Mouse (Mus musculus) cerebellum, adult 2 months (tissue): ENCODE results near the gene Gm14226. TPM values are rescaled to one million over a fixed set of nuclear protein-coding genes. Genes with fewer than 3 reads are reported as not detected.
A peak's percentile ranks its signal among the peaks of the same experiment; 100 is the strongest.
"Not testable (repeated sequence)": the region's sequence is repeated elsewhere in the genome, so short reads cannot be mapped to it uniquely, and the experiment has no call there.

Experiments
- DNase-seq, 2 experiments: peaks; one replicate each; pipeline ENCODE4 v3.0.0; 2021
- H3K27ac ChIP-seq: fragments of 200-500 bp; 2 replicates; pipeline ENCODE4 v1.5.1; 2012; ENCODE audit warnings: low read length, control low read depth, inconsistent platforms; ENCODE audit not compliant: insufficient read depth
- H3K27me3 ChIP-seq: fragments of 200-500 bp; 2 replicates; pipeline ENCODE4 v1.6.1; 2012; ENCODE audit warnings: inconsistent platforms, mild to moderate bottlenecking, low read length, moderate library complexity; ENCODE audit not compliant: control insufficient read depth, insufficient read depth
- H3K4me1 ChIP-seq: fragments of 200-500 bp; 2 replicates; pipeline ENCODE4 v1.6.1; 2011; ENCODE audit warnings: low read length; ENCODE audit not compliant: control insufficient read depth, insufficient read depth
- H3K4me3 ChIP-seq: fragments of 200-500 bp; replicated peaks from 2 replicates; pipeline ENCODE3; 2011; ENCODE audit warnings: mild to moderate bottlenecking, low read depth, low read length, control low read depth; ENCODE audit not compliant: insufficient read depth
- CTCF ChIP-seq: fragments of 200-500 bp; IDR thresholded peaks from 2 replicates; pipeline ENCODE4 v1.5.1; 2011; ENCODE audit warnings: low read depth, mild to moderate bottlenecking, control low read depth, low read length, moderate library complexity, borderline replicate concordance; ENCODE audit not compliant: insufficient read depth
- POLR2A ChIP-seq: fragments of 200-500 bp; IDR thresholded peaks from 2 replicates; pipeline ENCODE4 v1.6.1; 2011; ENCODE audit warnings: low read length, control low read depth, borderline replicate concordance; ENCODE audit not compliant: insufficient read depth
- WGBS: fragments of 180-500 bp; shearing (Covaris S2); methylation state at CpG from one replicate; pipeline ENCODE4 v1.1.7; 2018; 5-methylcytosine and 5-hydroxymethylcytosine counted together
- polyA plus RNA-seq: library from polyadenylated mRNA; depleted of rRNA; stranded (reverse); fragments of >200 nt; gene quantifications from 2 replicates; pipeline ENCODE4 v1.2.3, GENCODE M21; 2012

Gm14226 gene
- polyA plus RNA-seq, 1 experiment = not detected

GRCm38 (mm10) chr2:155011086-155011656 lies 6.9 kb upstream of the Gm14226 start:
- H3K27ac ChIP-seq = no peak overlapping the region
- WGBS = 78% methylated on average over 3 of the region's 3 CpGs

GRCm38 (mm10) chr2:155012991-155013390 lies 5.1 kb upstream of the Gm14226 start:
- Histone ChIP-seq H3K4me3 (no peak overlapping the region), H3K27ac (no peak overlapping the region), H3K4me1 (no peaks in the 10 kb centered on the region), H3K27me3 (no peaks in the 10 kb centered on the region)
- no peak for DNase-seq
- 66% methylated on average over 6 of the region's 6 CpGs for WGBS
- no peak for TF ChIP-seq POLR2A
- no peak for TF ChIP-seq CTCF

More at GRCm38 (mm10) chr2:155011086-155011656, 6.9 kb upstream of the Gm14226 start:
- TF ChIP-seq CTCF (no peak), POLR2A (no peak)
- H3K4me1 ChIP-seq = no peaks in the 10 kb centered on the region
- H3K27me3 ChIP-seq = no peaks in the 10 kb centered on the region
- no peak for DNase-seq
- no peak overlapping the region for H3K4me3 ChIP-seq

DNA sequence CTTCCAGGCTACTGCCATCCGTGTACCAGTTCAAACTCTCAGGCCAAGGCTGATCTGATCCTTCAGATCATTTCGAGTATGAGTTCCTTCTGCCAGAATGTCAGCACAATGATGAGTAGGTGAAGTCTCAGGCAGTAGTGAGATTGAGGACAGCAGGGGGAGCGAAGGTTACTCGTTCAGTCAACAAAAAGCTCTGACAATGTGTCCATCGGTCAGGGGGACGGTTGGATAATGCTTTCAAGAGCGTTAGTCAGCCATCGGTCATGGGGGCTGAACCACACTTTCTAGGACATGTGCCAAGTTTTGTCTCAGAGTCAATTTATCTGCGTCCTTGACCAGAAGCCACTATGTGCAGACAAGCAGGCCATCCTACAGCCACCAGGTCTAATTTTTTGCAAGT lies 1.3 kb upstream of the Gm14226 start:
- H3K27me3 ChIP-seq, H3K4me1 ChIP-seq, DNase-seq, H3K27ac ChIP-seq, H3K4me3 ChIP-seq: not testable (repeated sequence)
- WGBS = 45% methylated on average over 8 of the region's 9 CpGs

GRCm38 (mm10) chr2:155018762-155019641 lies 936 bp downstream of the Gm14226 start:
- Histone ChIP-seq H3K4me1 (no peaks in the 10 kb centered on the region), H3K27me3 (no peaks in the 10 kb centered on the region), H3K4me3 (peak overlapping the region; percentile 60), H3K27ac (no peak overlapping the region)
- peak; percentile 50 to 51 for DNase-seq
- TF ChIP-seq POLR2A (no peak), CTCF (no peak)
- WGBS = 1% methylated on average over 38 of the region's 38 CpGs

DNA sequence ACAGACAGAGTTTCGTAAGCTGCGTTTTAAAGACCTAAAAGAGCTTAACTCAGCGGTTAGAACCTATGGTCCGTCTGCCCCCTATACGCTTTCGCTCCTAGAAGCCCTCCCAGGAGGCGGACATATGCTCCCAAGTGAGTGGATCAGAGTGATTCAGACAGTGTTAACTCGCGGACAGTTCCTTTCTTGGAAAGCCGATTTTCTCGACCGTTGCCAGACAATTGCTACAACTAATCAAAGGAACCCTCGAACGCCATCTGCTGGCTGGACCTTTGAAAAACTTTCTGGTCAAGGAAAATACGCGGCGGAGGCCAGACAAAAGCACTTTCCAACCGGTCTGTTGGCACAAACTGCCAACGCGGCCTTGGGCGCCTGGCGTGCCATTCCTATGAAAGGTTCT lies 1.6 kb downstream of the Gm14226 start:
- Histone ChIP-seq H3K27me3 (no peaks in the 10 kb centered on the region), H3K27ac (no peak overlapping the region), H3K4me1 (no peaks in the 10 kb centered on the region), H3K4me3 (peak overlapping the region; percentile 60)
- TF ChIP-seq POLR2A (no peak), CTCF (peak; percentile 56; the same call in 1 of the 2 replicates)
- under 1% methylated on average over 22 of the region's 22 CpGs for WGBS
- peak; percentile 86 to 90 for DNase-seq

- not testable (repeated sequence) for H3K4me1 ChIP-seq, H3K4me3 ChIP-seq, H3K27me3 ChIP-seq, H3K27ac ChIP-seq
- DNase-seq = peak in 1 of 2 experiments; percentile 4
- WGBS = 61% methylated on average over 20 of the region's 20 CpGs
Measured at GRCm38 (mm10) chr2:155020247-155020826, 2.3 kb downstream of the Gm14226 start.

GRCm38 (mm10) chr2:155030831-155031230 lies 12.8 kb downstream of the Gm14226 start:
- no peak for DNase-seq
- TF ChIP-seq POLR2A (no peak), CTCF (no peak)
- Histone ChIP-seq H3K27me3 (no peaks in the 10 kb centered on the region), H3K27ac (no peak overlapping the region), H3K4me1 (no peaks in the 10 kb centered on the region), H3K4me3 (no peak overlapping the region)
- WGBS = 28% methylated on average over 7 of the region's 7 CpGs
